Mouse (Mus musculus): ENCODE results near the gene Slc36a2. TPM values are rescaled to one million over a fixed set of nuclear protein-coding genes. Genes with fewer than 3 reads are reported as not detected.
A peak's percentile ranks its signal among the peaks of the same experiment; 100 is the strongest.
"Not testable (repeated sequence)": the region's sequence is repeated elsewhere in the genome, so short reads cannot be mapped to it uniquely, and the experiment has no call there.

Gene Slc36a2
- polyA plus RNA-seq, 1 experiment from 2014 or later: 0.53 TPM

- no peak for DNase-seq (ENCODE audit: low spot score)
These were observed 50.5 kb downstream of the Slc36a2 start for GRCm38 (mm10) chr11:55134407-55134806.

DNA sequence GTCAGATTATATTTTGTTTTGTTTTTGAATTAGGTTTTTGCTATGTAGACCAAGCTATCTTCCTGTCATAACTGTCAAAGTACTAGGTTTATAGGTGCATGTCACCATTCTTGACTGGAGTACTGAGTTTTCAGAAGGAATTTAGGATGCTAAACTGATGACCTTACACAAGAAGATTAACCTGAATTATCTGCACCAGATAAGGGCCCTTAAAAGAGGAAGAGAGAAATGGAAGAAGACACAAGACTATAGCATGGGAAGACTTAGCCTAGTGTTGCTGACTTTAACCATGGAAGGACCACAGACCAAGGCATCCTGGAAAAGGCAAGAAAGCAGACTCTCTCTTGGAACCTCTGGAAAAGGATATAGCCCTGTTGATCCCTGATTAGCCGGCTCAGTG, 51.7 kb downstream of the Slc36a2 start:
- DNase-seq (ENCODE audit: low spot score): no peak

GRCm38 (mm10) chr11:55131946-55132345, 52.9 kb downstream of the Slc36a2 start:
- no peak for DNase-seq (ENCODE audit: low spot score)

GRCm38 (mm10) chr11:55131077-55131742, 53.7 kb downstream of the Slc36a2 start:
- DNase-seq (ENCODE audit: low spot score): peak; percentile 22

- no peak for DNase-seq (ENCODE audit: low spot score)
These were observed 56.5 kb downstream of the Slc36a2 start for GRCm38 (mm10) chr11:55128411-55128810.

DNA sequence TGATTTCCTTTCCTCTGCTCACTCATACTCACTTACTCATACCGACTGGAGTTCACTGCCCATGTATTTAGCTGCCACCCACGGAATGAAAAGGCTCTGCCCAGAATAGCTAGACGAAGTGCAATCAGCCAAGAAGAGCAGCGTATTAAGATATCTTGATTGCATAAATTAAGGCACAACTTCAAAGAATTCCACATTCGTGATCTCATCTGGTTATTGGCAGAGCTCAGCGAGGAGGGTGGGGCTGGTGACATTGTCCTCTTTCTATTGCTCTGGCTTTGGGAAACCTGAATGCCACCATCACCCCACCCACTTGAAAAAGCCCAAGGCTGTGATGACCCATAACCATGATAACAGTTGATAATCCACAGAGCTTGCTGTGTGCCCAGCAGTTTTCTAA, 56.9 kb downstream of the Slc36a2 start:
- DNase-seq (ENCODE audit: low spot score): no peak

DNA sequence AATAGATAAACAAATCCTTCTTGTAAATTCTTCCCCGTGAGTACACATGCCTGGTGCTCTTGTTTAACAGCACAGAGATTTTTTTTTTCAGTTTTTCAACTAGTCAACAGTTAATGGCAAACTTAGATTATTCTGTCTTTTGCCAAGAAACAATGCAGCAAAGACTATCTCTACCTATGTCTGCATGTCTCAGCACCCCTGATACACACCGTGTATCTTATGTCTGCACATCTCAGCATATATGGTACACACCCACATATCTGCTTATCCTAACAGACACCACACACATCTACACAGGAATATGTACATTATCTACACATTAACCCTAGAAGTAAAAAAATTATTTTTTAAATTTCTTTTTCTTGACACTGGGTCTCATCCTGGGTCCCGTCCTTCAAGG, 58.2 kb downstream of the Slc36a2 start:
- DNase-seq (ENCODE audit: low spot score): no peak

- no peak for DNase-seq (ENCODE audit: low spot score)
These were observed 63.4 kb downstream of the Slc36a2 start for GRCm38 (mm10) chr11:55121430-55121829.

DNA sequence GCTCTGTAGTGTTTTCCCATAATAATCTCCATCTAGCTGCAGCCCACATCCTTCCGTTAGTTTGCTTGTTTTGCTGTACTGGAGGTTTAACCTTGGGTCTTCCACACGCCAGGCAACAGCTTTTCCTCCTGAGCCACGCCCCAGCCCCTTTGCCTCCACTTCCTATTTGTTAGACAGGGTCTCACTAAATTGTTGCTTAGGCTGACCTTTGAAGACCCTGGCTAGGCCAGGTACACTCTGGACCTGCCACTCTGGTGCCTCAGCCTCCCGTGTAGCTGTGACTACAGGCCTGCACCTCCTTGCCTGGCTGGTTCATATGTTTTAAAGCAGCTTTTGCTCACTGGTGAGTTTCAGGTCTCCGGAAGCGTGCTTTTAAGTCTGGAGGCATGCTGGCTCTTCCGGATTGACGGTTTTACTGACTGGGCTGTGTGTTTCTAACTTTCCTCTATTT, 64.0 kb downstream of the Slc36a2 start:
- peak; percentile 82 for DNase-seq (ENCODE audit: low spot score)

- DNase-seq (ENCODE audit: low spot score): peak; percentile 12
These were observed 64.6 kb downstream of the Slc36a2 start for GRCm38 (mm10) chr11:55120279-55120678.

DNA sequence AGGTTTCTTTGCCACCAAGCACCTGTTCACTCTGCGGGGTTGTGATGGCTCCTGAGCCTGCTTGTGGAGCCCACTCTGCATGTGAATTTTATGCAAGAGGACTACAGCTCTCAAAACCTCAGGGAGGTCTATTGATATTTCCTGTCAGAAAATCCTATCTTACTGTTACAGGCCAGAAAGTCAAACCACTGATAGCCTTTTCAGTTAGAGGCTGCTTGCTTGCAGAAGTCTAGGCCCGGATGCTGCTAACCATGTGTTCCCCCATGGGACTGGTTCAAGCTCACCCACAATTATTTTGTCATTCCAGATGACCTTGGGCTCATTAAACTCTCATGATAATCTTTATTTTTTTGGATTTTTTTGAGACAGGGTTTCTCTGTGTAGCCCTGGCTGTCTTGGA, 67.8 kb downstream of the Slc36a2 start:
- DNase-seq (ENCODE audit: low spot score): no peak

GRCm38 (mm10) chr11:55116004-55116403, 68.9 kb downstream of the Slc36a2 start:
- no peak for DNase-seq (ENCODE audit: low spot score)

GRCm38 (mm10) chr11:55114291-55114690, 70.6 kb downstream of the Slc36a2 start:
- no peak for DNase-seq (ENCODE audit: low spot score)

- not testable (repeated sequence) for DNase-seq (ENCODE audit: low spot score)
These were observed 71.0 kb downstream of the Slc36a2 start for GRCm38 (mm10) chr11:55113861-55114250.

DNA sequence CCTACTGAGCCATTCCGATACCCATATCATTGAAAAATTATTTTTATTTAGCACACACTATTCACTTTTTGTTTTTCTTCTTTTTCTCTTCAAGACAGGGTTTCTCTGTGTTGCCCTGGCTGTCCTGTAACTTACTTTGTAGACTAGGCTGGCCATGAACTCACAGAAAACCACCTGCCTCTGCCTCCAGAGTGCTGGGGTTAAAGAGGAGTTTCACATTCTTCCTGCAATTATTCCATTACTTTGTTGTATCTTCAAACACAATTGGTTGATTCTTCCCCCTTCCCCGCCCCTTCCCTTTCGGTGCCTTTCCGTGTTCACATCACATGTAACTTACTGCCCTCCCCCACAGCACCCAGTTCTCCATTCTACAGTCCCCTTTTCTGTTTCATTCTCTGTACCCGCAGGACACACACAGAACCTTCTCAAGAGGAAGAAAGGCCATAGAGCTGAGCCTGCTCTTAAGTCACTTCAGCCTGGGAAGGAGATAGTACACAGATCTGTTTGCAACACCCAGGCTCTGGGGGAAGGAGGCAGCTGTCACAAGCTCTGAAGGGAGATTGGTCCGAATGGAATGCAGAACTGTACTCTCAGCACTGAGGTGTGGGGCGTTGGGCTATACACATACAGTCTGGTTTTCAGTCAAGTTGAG, 71.5 kb downstream of the Slc36a2 start:
- DNase-seq (ENCODE audit: low spot score): peak; percentile 27

- no peak for DNase-seq (ENCODE audit: low spot score)
These were observed 74.2 kb downstream of the Slc36a2 start for GRCm38 (mm10) chr11:55110566-55111169.

DNA sequence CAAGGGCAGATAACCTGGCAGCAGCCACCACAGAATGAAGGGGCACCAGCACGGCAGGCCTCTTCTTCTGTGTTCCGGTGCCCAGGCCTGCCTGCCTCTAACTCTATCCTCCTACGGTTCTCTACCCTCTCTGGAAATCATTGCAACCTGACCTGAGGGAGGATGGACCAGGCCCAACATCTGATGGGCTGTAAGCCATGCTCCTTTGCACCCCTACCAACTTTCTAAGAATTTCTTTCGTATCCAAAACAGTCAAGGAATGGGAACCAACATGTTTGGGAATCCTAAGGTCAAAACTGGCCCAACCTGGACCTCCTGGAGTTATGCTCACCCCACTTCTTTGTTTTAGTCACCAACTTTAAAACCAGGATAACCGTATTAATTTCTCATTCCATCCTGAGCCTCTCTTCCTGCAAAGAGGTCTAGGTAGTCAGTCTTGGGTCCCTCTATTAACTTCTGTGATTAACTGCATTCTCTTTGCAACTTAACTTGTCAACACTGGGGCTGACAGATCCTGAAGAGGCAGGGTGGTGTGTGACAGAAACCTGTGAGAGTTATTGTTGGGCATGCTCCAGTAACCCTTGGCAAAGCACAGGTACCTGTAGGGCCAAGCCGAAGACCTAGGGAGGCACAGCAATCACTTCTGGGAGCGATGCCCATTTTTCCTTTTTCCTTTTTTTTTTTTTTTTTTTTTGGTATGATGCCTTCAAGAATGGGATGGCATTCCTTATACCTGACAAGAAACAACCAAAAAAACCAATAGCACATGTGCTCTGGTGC, 75.2 kb downstream of the Slc36a2 start:
- DNase-seq (ENCODE audit: low spot score): no peak

Other genes starting within 250 kb of the Slc36a2 start
- gene Tnip1, start 222.2 kb downstream of the Slc36a2 start, polyA plus RNA-seq (2015; fragmentation: Nextera tagmentation; extraction: Ambion mirVana): 40.6 and 40.8 TPM in 2 replicates
- 131 TPM in 2 replicates for gene Anxa6, start 151.6 kb downstream of the Slc36a2 start, polyA plus RNA-seq (2015; fragmentation: Nextera tagmentation; extraction: Ambion mirVana)
- 25.4 and 26.8 TPM in 2 replicates for gene Ccdc69, start 106.9 kb downstream of the Slc36a2 start, polyA plus RNA-seq (2015; fragmentation: Nextera tagmentation; extraction: Ambion mirVana)
- gene Gm2a, start 87.0 kb downstream of the Slc36a2 start, polyA plus RNA-seq (2015; fragmentation: Nextera tagmentation; extraction: Ambion mirVana): 27.4 and 30.4 TPM in 2 replicates
- 0.08 and 0.18 TPM in 2 replicates for gene Slc36a3, start 33.4 kb downstream of the Slc36a2 start, polyA plus RNA-seq (2015; fragmentation: Nextera tagmentation; extraction: Ambion mirVana)
- gene Slc36a1, start 19.3 kb upstream of the Slc36a2 start, polyA plus RNA-seq (2015; fragmentation: Nextera tagmentation; extraction: Ambion mirVana): 4.2 TPM in 2 replicates
- gene Fat2, start 151.5 kb upstream of the Slc36a2 start, polyA plus RNA-seq (2015; fragmentation: Nextera tagmentation; extraction: Ambion mirVana): 0.51 and 0.55 TPM in 2 replicates
- gene Sparc, start 238.1 kb upstream of the Slc36a2 start, polyA plus RNA-seq (2015; fragmentation: Nextera tagmentation; extraction: Ambion mirVana): 297 TPM in 2 replicates

Measured in thymus, postnatal 0 days (tissue).